Mouse (Mus musculus) lung, postnatal 0 days (tissue): ENCODE results near the gene Terb1. TPM values are rescaled to one million over a fixed set of nuclear protein-coding genes. Genes with fewer than 3 reads are reported as not detected.

Experiments
- ATAC-seq: fragments of 200-750 bp; cut with Nextera tagmentation; 2 replicates; pipeline ENCODE4 v1.8.0; 2017; ENCODE audit warnings: moderate library complexity
- DNase-seq: peaks from one replicate; pipeline ENCODE4 v3.0.0-alpha.2; 2016; ENCODE audit warnings: low spot score
- H3K27ac ChIP-seq: fragments of 300-500 bp; sonication (generic); 2 replicates; pipeline ENCODE4 v1.5.1; 2014; ENCODE audit warnings: antibody characterized with exemption, mild to moderate bottlenecking, low read length, mixed read lengths
- H3K27me3 ChIP-seq: fragments of 300-500 bp; sonication (generic); replicated peaks from 2 replicates; pipeline ENCODE4 v1.6.1; 2014; ENCODE audit warnings: low read length, mixed read lengths; ENCODE audit not compliant: insufficient read depth
- H3K36me3 ChIP-seq: fragments of 300-500 bp; sonication (generic); 2 replicates; pipeline ENCODE4 v1.6.1; 2014; ENCODE audit warnings: low read length, mixed read lengths; ENCODE audit not compliant: insufficient read depth
- H3K4me1 ChIP-seq: fragments of 300-500 bp; sonication (generic); 2 replicates; pipeline ENCODE4 v1.6.1; 2014; ENCODE audit warnings: antibody characterized with exemption, low read depth, low read length, mixed read lengths; ENCODE audit not compliant: insufficient read depth
- H3K4me2 ChIP-seq: fragments of 300-500 bp; sonication (generic); replicated peaks from 2 replicates; pipeline ENCODE4 v1.6.1; 2014; ENCODE audit warnings: low read depth, mild to moderate bottlenecking, low read length, moderate library complexity, mixed read lengths
- H3K4me3 ChIP-seq: fragments of 300-500 bp; sonication (generic); 2 replicates; pipeline ENCODE4 v1.5.1; 2014; ENCODE audit warnings: low read depth, low read length
- H3K9ac ChIP-seq: fragments of 300-500 bp; sonication (generic); replicated peaks from 2 replicates; pipeline ENCODE4 v1.6.1; 2014; ENCODE audit warnings: low read depth, mild to moderate bottlenecking
- H3K9me3 ChIP-seq: fragments of 300-500 bp; sonication (generic); 2 replicates; pipeline ENCODE4 v1.6.1; 2016; ENCODE audit warnings: low read length, mixed read lengths
- CTCF ChIP-seq: IDR thresholded peaks from 2 replicates; pipeline ENCODE4 v1.5.1; 2016; ENCODE audit warnings: antibody characterized with exemption, mild to moderate bottlenecking
- EP300 ChIP-seq: IDR thresholded peaks from 2 replicates; pipeline ENCODE4 v1.6.1; 2016; ENCODE audit warnings: antibody characterized with exemption, mild to moderate bottlenecking, control low read depth
- WGBS: fragments of 180-500 bp; shearing (Covaris S2); extraction: QIAGEN DNeasy Blood & Tissue Kit; methylation state at CpG from one replicate; pipeline ENCODE4 v1.1.7; 2014; 5-methylcytosine and 5-hydroxymethylcytosine counted together
- polyA plus RNA-seq: library from polyadenylated mRNA; unstranded; fragments of >200 nt; fragmentation: Nextera tagmentation; extraction: Ambion mirVana; gene quantifications from 2 replicates; pipeline ENCODE4 v1.2.1, GENCODE M21; 2015

Gene Terb1
- polyA plus RNA-seq, 1 experiment from 2014 or later, result 0.14 TPM

- H3K36me3 ChIP-seq, result peaks cover 19% of the 10 kb centered on the region; the same call in 1 of the 2 replicates
- H3K27ac ChIP-seq, result peak overlapping the region; percentile 85; the same call in 1 of the 2 replicates
- no peaks in the 10 kb centered on the region for H3K9me3 ChIP-seq
- peaks cover 4% of the 10 kb centered on the region; the same call in 1 of the 2 replicates for H3K4me1 ChIP-seq
- ATAC-seq (no peak), DNase-seq (no peak)
- peak overlapping the region; percentile 73; the same call in 1 of the 2 replicates for H3K9ac ChIP-seq
- WGBS, result 62% methylated on average over 7 of the region's 7 CpGs
- peak overlapping the region; percentile 93 for H3K4me3 ChIP-seq
- TF ChIP-seq CTCF (no peak), EP300 (no peak)
- H3K27me3 ChIP-seq, result no peaks in the 10 kb centered on the region
- peak overlapping the region; percentile 86; the same call in 1 of the 2 replicates for H3K4me2 ChIP-seq
Observed at GRCm38 (mm10) chr8:104443125-104443679, 66.5 kb downstream of the Terb1 start.

- H3K9me3 ChIP-seq, result no peaks in the 10 kb centered on the region
- ATAC-seq (peak; percentile 91), DNase-seq (peak; percentile 94)
- H3K36me3 ChIP-seq, result peaks cover 23% of the 10 kb centered on the region; the same call in 1 of the 2 replicates
- whole genome bisulfite sequencing, result under 1% methylated on average over 64 of the region's 75 CpGs
- H3K4me2 ChIP-seq, result peak within 1 kb of the TSS; percentile 86
- peak within 1 kb of the TSS; percentile 85 for H3K27ac ChIP-seq
- no peaks in the 10 kb centered on the region for H3K27me3 ChIP-seq
- TF ChIP-seq EP300 (no peak), CTCF (peak; percentile 91)
- peak within 1 kb of the TSS; percentile 73 for H3K9ac ChIP-seq
- H3K4me3 ChIP-seq, result peak within 1 kb of the TSS; percentile 93
- H3K4me1 ChIP-seq, result peaks cover 4% of the 10 kb centered on the region; the same call in 1 of the 2 replicates
Observed at GRCm38 (mm10) chr8:104442299-104443124, 67.2 kb downstream of the Terb1 start, which contains the start of gene Dync1li2. TSS of gene Dync1li2 (minus strand) at chr8:104443047.

GRCm38 (mm10) chr8:104441613-104442012 lies 68.1 kb downstream of the Terb1 start:
- Histone ChIP-seq H3K9ac (peak overlapping the region; percentile 73), H3K4me1 (peaks cover 4% of the 10 kb centered on the region; the same call in 1 of the 2 replicates), H3K9me3 (no peaks in the 10 kb centered on the region), H3K4me2 (peak overlapping the region; percentile 86), H3K36me3 (peaks cover 30% of the 10 kb centered on the region; the same call in 1 of the 2 replicates), H3K27me3 (no peaks in the 10 kb centered on the region), H3K4me3 (peak overlapping the region; percentile 93), H3K27ac (no peak overlapping the region)
- DNase-seq (no peak), ATAC-seq (no peak)
- WGBS, result 47% methylated on average over 7 of the region's 7 CpGs
- TF ChIP-seq EP300, result no peak
- TF ChIP-seq CTCF, result no peak

- Histone ChIP-seq H3K27ac (no peak overlapping the region), H3K4me3 (no peak overlapping the region), H3K4me1 (peaks cover 4% of the 10 kb centered on the region; the same call in 1 of the 2 replicates), H3K4me2 (no peak overlapping the region), H3K36me3 (peaks cover 37% of the 10 kb centered on the region), H3K9me3 (no peaks in the 10 kb centered on the region), H3K9ac (no peak overlapping the region), H3K27me3 (no peaks in the 10 kb centered on the region)
- DNase-seq (no peak), ATAC-seq (no peak)
- 94% methylated on average over 8 of the region's 8 CpGs for WGBS
- TF ChIP-seq EP300 (no peak), CTCF (no peak)
Observed at GRCm38 (mm10) chr8:104439461-104439860, 70.2 kb downstream of the Terb1 start.

DNA sequence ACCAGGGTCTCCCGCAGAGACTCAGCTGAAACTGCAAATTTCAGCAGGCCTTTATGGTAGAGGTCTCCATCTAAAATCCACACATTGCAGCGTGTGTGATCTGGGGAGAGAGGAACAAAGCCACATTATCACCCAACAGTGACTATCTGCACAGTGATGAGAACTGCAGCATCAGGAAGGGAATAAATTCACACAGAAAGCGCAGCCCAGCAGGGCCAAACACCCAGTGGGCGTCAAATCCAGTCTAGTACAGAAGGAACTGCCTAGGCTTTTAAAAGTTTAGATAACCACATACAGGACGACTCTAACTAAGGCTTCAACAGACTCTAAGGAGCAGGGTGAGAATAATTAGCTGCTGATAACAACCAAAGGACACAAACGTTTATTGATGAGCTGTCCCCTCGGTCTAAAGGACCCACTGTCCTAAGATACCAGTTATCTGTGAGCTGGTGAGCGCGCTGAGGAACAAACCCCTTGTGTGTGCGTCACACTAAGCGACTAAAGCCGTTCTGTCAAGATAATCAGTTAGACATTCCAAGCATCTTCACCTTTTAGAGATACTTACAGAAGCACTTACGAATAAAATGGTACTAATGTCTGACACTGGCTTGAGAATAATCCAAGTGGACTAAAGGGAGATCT lies 72.1 kb downstream of the Terb1 start:
- DNase-seq (no peak), ATAC-seq (no peak)
- 89% methylated on average over 13 of the region's 13 CpGs for WGBS
- Histone ChIP-seq H3K9ac (no peak overlapping the region), H3K36me3 (peaks cover 43% of the 10 kb centered on the region), H3K27ac (no peak overlapping the region), H3K4me3 (no peak overlapping the region), H3K4me2 (no peak overlapping the region), H3K27me3 (no peaks in the 10 kb centered on the region), H3K4me1 (peaks cover 4% of the 10 kb centered on the region; the same call in 1 of the 2 replicates), H3K9me3 (no peaks in the 10 kb centered on the region)
- TF ChIP-seq EP300 (no peak), CTCF (no peak)

DNA sequence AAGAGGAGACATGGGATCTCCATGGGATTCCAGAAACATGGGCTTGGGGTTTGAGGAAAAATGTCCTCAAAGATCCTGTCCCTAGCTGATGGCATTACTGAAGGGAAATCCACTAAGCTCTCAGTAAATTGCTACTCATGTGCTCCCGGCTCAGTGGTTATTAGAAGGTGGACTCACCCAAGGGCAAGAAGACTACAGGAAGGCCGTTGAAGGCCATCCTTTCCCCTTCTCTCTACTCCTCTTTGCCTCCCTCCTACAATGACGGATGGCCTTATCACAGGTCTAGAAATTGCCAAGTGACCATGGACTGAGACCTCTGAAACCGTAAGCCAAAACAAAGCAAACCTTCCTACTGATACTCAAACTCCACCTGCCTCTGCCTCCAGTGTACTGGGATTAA lies 73.1 kb downstream of the Terb1 start:
- Histone ChIP-seq H3K27me3 (no peaks in the 10 kb centered on the region), H3K4me1 (peaks cover 4% of the 10 kb centered on the region; the same call in 1 of the 2 replicates), H3K36me3 (peaks cover 50% of the 10 kb centered on the region), H3K9ac (no peak overlapping the region), H3K4me3 (no peak overlapping the region), H3K27ac (peak overlapping the region; percentile 80), H3K9me3 (no peaks in the 10 kb centered on the region), H3K4me2 (no peak overlapping the region)
- 70% methylated on average over 4 of the region's 4 CpGs for WGBS
- DNase-seq (no peak), ATAC-seq (no peak)
- TF ChIP-seq EP300, result no peak
- TF ChIP-seq CTCF, result no peak
